ENCODE assay signal across 12 mouse cellular contexts in genomic region chr12:91756562-91757166, GRCm38 (mm10). TPM values are rescaled to one million over a fixed set of nuclear protein-coding genes. Genes with fewer than 3 reads are reported as not detected.
DNase-seq lines count a peak whose midpoint lies in the region; ATAC-seq and TF ChIP-seq lines count a peak whose summit lies in the region.
"Had no signal": no experiment of that assay in that cellular context is flagged by ENCODE, and none has a peak within 500 bp of the region (broad histone marks: within the 10 kb centered on the region; RNA-seq: fewer than 3 reads in every experiment).

No protein-coding gene starts in this region.

- no peak for DNase-seq in limb, embryonic 11.5 days (ENCODE audit: low spot score)
- DNase-seq in limb, embryonic 10.5 days (ENCODE audit: low spot score), result no peak
- peak; percentile 30 for DNase-seq in embryo, embryonic 10.5 days (ENCODE audit: low spot score)
- no peak for DNase-seq in liver, embryonic 14.5 days (ENCODE audit: low read depth in 3 of 3, low spot score in 3 of 3)
- DNase-seq in thymus, postnatal 10 days (ENCODE audit: low spot score in 2 of 2), result peak; percentile 38 to 47
- no peak for DNase-seq in cerebellum, postnatal 25 days
- DNase-seq in layer of hippocampus, adult 18-20 months (ENCODE audit: low spot score in 2 of 2), result no peak
- DNase-seq: gastrocnemius, postnatal 14 days; left cerebral cortex, postnatal 4 days had no signal

- WGBS in limb, embryonic 11.5 days, result 10% methylated on average over 5 of the region's 5 CpGs
- WGBS in limb, embryonic 10.5 days, result 34% methylated on average over 5 of the region's 5 CpGs
- WGBS in liver, embryonic 14.5 days (ENCODE audit: insufficient replicate concordance), result 8% methylated on average over 5 of the region's 5 CpGs

- TF ChIP-seq CTCF in liver, embryonic 14.5 days (IDR thresholded peaks at IDR 0.05; ENCODE audit: low read depth), result no peak

- H3K4me3 ChIP-seq in limb, embryonic 11.5 days (ENCODE audit: low read depth, low read length), result no peak overlapping the region
- H3K4me3 ChIP-seq in limb, embryonic 10.5 days, result no peak overlapping the region
- H3K4me3 ChIP-seq in liver, embryonic 14.5 days (ENCODE audit: insufficient read depth in 1 of 2, low read depth in 2 of 2, low read length in 2 of 2), result no peak overlapping the region
- H3K4me3 ChIP-seq: erythroblast, embryonic 14.5 days had no signal

- no peak for TF ChIP-seq EP300 in liver, embryonic 14.5 days (IDR thresholded peaks at IDR 0.05; ENCODE audit: low read depth)

- ATAC-seq in limb, embryonic 11.5 days (ENCODE audit: insufficient number of reproducible peaks, low FRiP score, low TSS enrichment, low read depth), result peak; percentile 65; the same call in 1 of the 2 replicates
- ATAC-seq in liver, embryonic 14.5 days (ENCODE audit: insufficient read depth), result no peak
- ATAC-seq: hindbrain, embryonic 16.5 days; Patski had no signal

- H3K27me3 ChIP-seq in limb, embryonic 11.5 days (ENCODE audit: control insufficient read depth, insufficient read depth, low read length), result no peaks in the 10 kb centered on the region
- no peaks in the 10 kb centered on the region for H3K27me3 ChIP-seq in limb, embryonic 10.5 days (ENCODE audit: low read depth, poor library complexity, severe bottlenecking)
- H3K27me3 ChIP-seq in liver, embryonic 14.5 days (ENCODE audit: control insufficient read depth, insufficient read depth, low read length), result no peaks in the 10 kb centered on the region
- H3K27me3 ChIP-seq: Patski had no signal

- H3K9ac ChIP-seq in limb, embryonic 11.5 days (ENCODE audit: low read length), result no peak overlapping the region
- H3K9ac ChIP-seq in liver, embryonic 14.5 days (replicated peaks), result no peak overlapping the region

- 0 out of 2 replicates have a peak, but pooled peaks cover 2% of the 10 kb centered on the region for H3K4me1 ChIP-seq in limb, embryonic 11.5 days (ENCODE audit: control insufficient read depth, insufficient read depth, low read length)
- peaks cover 10% of the 10 kb centered on the region for H3K4me1 ChIP-seq in limb, embryonic 10.5 days
- peaks cover 24 to 44% of the 10 kb centered on the region in 2 experiments for H3K4me1 ChIP-seq in liver, embryonic 14.5 days (replicated peaks; ENCODE audit: control insufficient read depth in 2 of 2, insufficient read depth in 2 of 2, low read length in 1 of 2)

- H3K9me3 ChIP-seq in limb, embryonic 11.5 days (ENCODE audit: control insufficient read depth, low read length), result no peaks in the 10 kb centered on the region
- H3K9me3 ChIP-seq in limb, embryonic 10.5 days (replicated peaks), result no peaks in the 10 kb centered on the region
- H3K9me3 ChIP-seq in liver, embryonic 14.5 days (ENCODE audit: control insufficient read depth, low read length), result no peaks in the 10 kb centered on the region

- no peak overlapping the region for H3K4me2 ChIP-seq in limb, embryonic 11.5 days (ENCODE audit: low read depth, severe bottlenecking)
- peak overlapping the region; percentile 19; the same call in 1 of the 2 replicates for H3K4me2 ChIP-seq in liver, embryonic 14.5 days (ENCODE audit: low read depth)

- H3K36me3 ChIP-seq in limb, embryonic 11.5 days (ENCODE audit: control insufficient read depth, insufficient read depth, low read length), result no peaks in the 10 kb centered on the region
- H3K36me3 ChIP-seq in limb, embryonic 10.5 days, result no peaks in the 10 kb centered on the region
- no peaks in the 10 kb centered on the region for H3K36me3 ChIP-seq in liver, embryonic 14.5 days (replicated peaks; ENCODE audit: control insufficient read depth, insufficient read depth, low read depth)

- no peak overlapping the region for H3K27ac ChIP-seq in limb, embryonic 11.5 days (replicated peaks; ENCODE audit: low read depth, low read length)
- H3K27ac ChIP-seq in limb, embryonic 10.5 days, result no peak overlapping the region
- H3K27ac ChIP-seq in liver, embryonic 14.5 days, result no peak overlapping the region

RNA-seq across cellular contexts. Expression of gene Ston2, which starts 31.5 kb away (rescaled TPM):
- 6.3 and 6.6 TPM in 2 replicates for polyA plus RNA-seq in limb, embryonic 11.5 days (2014; fragmentation: Nextera tagmentation; extraction: Ambion mirVana)
- polyA plus RNA-seq in limb, embryonic 10.5 days (2016; fragmentation: Nextera tagmentation; extraction: Ambion mirVana), result 4.7 and 5.5 TPM in 2 replicates
- 21.6 and 26.6 TPM in 2 replicates for polyA plus RNA-seq in liver, embryonic 14.5 days (2012; rRNA removed)
- 15.4 and 16.9 TPM in 2 replicates for polyA plus RNA-seq in liver, embryonic 14.5 days (2014; fragmentation: Nextera tagmentation; extraction: Ambion mirVana)
- 10 to 100 TPM; 31.4 to 35.4 TPM for total RNA-seq in layer of hippocampus, adult 18-20 months (2021)

Comparison
In these comparisons a context has a peak if more than half of its experiments do, and no peak if none do; other contexts are left out.
1. DNase-seq: peak in embryo, embryonic 10.5 days (single experiment) and thymus, postnatal 10 days (2 of 2); none in limb, embryonic 11.5 days (single experiment), limb, embryonic 10.5 days (single experiment), liver, embryonic 14.5 days (0 of 3), cerebellum, postnatal 25 days (0 of 2) and layer of hippocampus, adult 18-20 months (0 of 2).